Mouse (Mus musculus) olfactory bulb, adult 2 months (tissue): ENCODE measurements around the gene Zfp292.

Experiments
- CTCF ChIP-seq: fragments of 200-500 bp; IDR thresholded peaks from 2 replicates; pipeline ENCODE4 v1.5.1; 2012; ENCODE audit warnings: low read depth, mild to moderate bottlenecking, low read length, moderate library complexity; ENCODE audit not compliant: insufficient read depth
- POLR2A ChIP-seq: fragments of 200-500 bp; IDR thresholded peaks from 2 replicates; pipeline ENCODE4 v1.6.1; 2012; ENCODE audit warnings: mild to moderate bottlenecking, low read depth, low read length, moderate library complexity; ENCODE audit not compliant: insufficient read depth

- TF ChIP-seq POLR2A (no peak), CTCF (no peak)
These were observed 738 bp upstream of the Zfp292 start for GRCm38 (mm10) chr4:34883366-34884029.
